Mouse (Mus musculus) 416B (cell line): ENCODE results near the gene Mettl22.

ENCODE experiments used
- DNase-seq: peaks from one replicate; pipeline ENCODE4 v3.0.0; 2011; ENCODE audit warnings: low read depth

Gene Mettl22

GRCm38 (mm10) chr16:8512830-8513229 lies 42.2 kb downstream of the Mettl22 start:
- DNase-seq = no peak

- no peak for DNase-seq
Measured at GRCm38 (mm10) chr16:8513236-8513906, 42.8 kb downstream of the Mettl22 start, which contains the start of gene Abat. Gene Abat (plus strand): TSS chr16:8513429.

GRCm38 (mm10) chr16:8514180-8514579 lies 43.6 kb downstream of the Mettl22 start:
- DNase-seq = no peak

- no peak for DNase-seq
Measured at GRCm38 (mm10) chr16:8520525-8520924, 49.9 kb downstream of the Mettl22 start.

GRCm38 (mm10) chr16:8521322-8521721 lies 50.7 kb downstream of the Mettl22 start:
- DNase-seq = peak; percentile 72

GRCm38 (mm10) chr16:8523480-8524144 lies 53.0 kb downstream of the Mettl22 start:
- no peak for DNase-seq

- no peak for DNase-seq
Measured at GRCm38 (mm10) chr16:8524163-8524847, 53.7 kb downstream of the Mettl22 start.

GRCm38 (mm10) chr16:8525293-8525692 lies 54.7 kb downstream of the Mettl22 start:
- DNase-seq = no peak

GRCm38 (mm10) chr16:8525877-8526276 lies 55.3 kb downstream of the Mettl22 start:
- DNase-seq = no peak

- DNase-seq = no peak
Measured at GRCm38 (mm10) chr16:8529389-8529788, 58.8 kb downstream of the Mettl22 start.

- DNase-seq = peak; percentile 98
Measured at GRCm38 (mm10) chr16:8530018-8530417, 59.4 kb downstream of the Mettl22 start.

- no peak for DNase-seq
Measured at GRCm38 (mm10) chr16:8532461-8532860, 61.9 kb downstream of the Mettl22 start.

GRCm38 (mm10) chr16:8532894-8533293 lies 62.3 kb downstream of the Mettl22 start:
- peak; percentile 11 for DNase-seq

- DNase-seq = no peak
Measured at GRCm38 (mm10) chr16:8533477-8533876, 62.9 kb downstream of the Mettl22 start.

- no peak for DNase-seq
Measured at GRCm38 (mm10) chr16:8534466-8535200, 64.0 kb downstream of the Mettl22 start.

GRCm38 (mm10) chr16:8535411-8535810 lies 64.8 kb downstream of the Mettl22 start:
- no peak for DNase-seq

- DNase-seq = no peak
Measured at GRCm38 (mm10) chr16:8539150-8539865, 68.7 kb downstream of the Mettl22 start.
